Mouse (Mus musculus) stomach, postnatal 0 days (tissue): ENCODE measurements around the gene Plp2.

ENCODE experiments used
- CTCF ChIP-seq: IDR thresholded peaks from 2 replicates; pipeline ENCODE4 v1.5.1; 2016; ENCODE audit warnings: antibody characterized with exemption, low read depth, mild to moderate bottlenecking, moderate library complexity
- EP300 ChIP-seq: optimal IDR thresholded peaks from 2 replicates; pipeline ENCODE3; 2016; ENCODE audit warnings: antibody characterized with exemption

- peak; percentile 22; the same call in 1 of the 2 replicates for TF ChIP-seq CTCF
- TF ChIP-seq EP300: no peak
These were observed 2.5 kb upstream of the Plp2 start for GRCm38 (mm10) chrX:7673578-7674281.
